Mouse (Mus musculus) embryonic facial prominence, embryonic 12.5 days (tissue): ENCODE data around the gene Gm3015. TPM values are rescaled to one million over a fixed set of nuclear protein-coding genes. Genes with fewer than 3 reads are reported as not detected.
"Not testable (repeated sequence)": the region's sequence is repeated elsewhere in the genome, so short reads cannot be mapped to it uniquely, and the experiment has no call there.

ENCODE experiments used
- ATAC-seq: fragments of 200-750 bp; cut with Nextera tagmentation; 2 replicates; pipeline ENCODE4 v1.8.0; 2017; ENCODE audit not compliant: insufficient number of reproducible peaks, insufficient read depth, low FRiP score, low TSS enrichment
- H3K27ac ChIP-seq: fragments of 300-500 bp; sonication (generic); 2 replicates; pipeline ENCODE4 v1.5.1; 2016; ENCODE audit warnings: mild to moderate bottlenecking
- H3K27me3 ChIP-seq: fragments of 300-500 bp; sonication (generic); 2 replicates; pipeline ENCODE4 v1.6.1; 2016; ENCODE audit warnings: mild to moderate bottlenecking, moderate library complexity
- H3K36me3 ChIP-seq: fragments of 300-500 bp; sonication (generic); 2 replicates; pipeline ENCODE4 v1.6.1; 2016; ENCODE audit warnings: mild to moderate bottlenecking
- H3K4me1 ChIP-seq: fragments of 300-500 bp; sonication (generic); 2 replicates; pipeline ENCODE4 v1.6.1; 2016
- H3K4me2 ChIP-seq: fragments of 300-500 bp; sonication (generic); replicated peaks from 2 replicates; pipeline ENCODE4 v1.6.1; 2016; ENCODE audit warnings: mild to moderate bottlenecking, moderate library complexity
- H3K4me3 ChIP-seq: fragments of 300-500 bp; sonication (generic); 2 replicates; pipeline ENCODE4 v1.5.1; 2016; ENCODE audit warnings: mild to moderate bottlenecking
- H3K9ac ChIP-seq: fragments of 300-500 bp; sonication (generic); 2 replicates; pipeline ENCODE4 v1.6.1; 2016; ENCODE audit warnings: mild to moderate bottlenecking, moderate library complexity
- H3K9me3 ChIP-seq: fragments of 300-500 bp; sonication (generic); 2 replicates; pipeline ENCODE4 v1.6.1; 2016; ENCODE audit warnings: mild to moderate bottlenecking, moderate library complexity
- WGBS: fragments of 180-500 bp; shearing (Covaris S2); methylation state at CpG from one replicate; pipeline ENCODE4 v1.1.7; 2016; 5-methylcytosine and 5-hydroxymethylcytosine counted together
- polyA plus RNA-seq: library from polyadenylated mRNA; unstranded; fragments of >200 nt; fragmentation: Nextera tagmentation; extraction: Ambion mirVana; gene quantifications from 2 replicates; pipeline ENCODE4 v1.2.1, GENCODE M21; 2016

The Gm3015 gene
- polyA plus RNA-seq: not detected in 2 replicates

GRCm38 (mm10) chr14:42768721-42769120 lies at the start of gene Gm3015:
Gene Gm3015 (minus strand): TSS chr14:42768821.
- not testable (repeated sequence) for H3K36me3 ChIP-seq, H3K4me3 ChIP-seq, ATAC-seq, H3K27me3 ChIP-seq, H3K4me2 ChIP-seq, H3K9me3 ChIP-seq, H3K27ac ChIP-seq, H3K9ac ChIP-seq, H3K4me1 ChIP-seq
- 45% methylated on average over 1 of the region's 1 CpGs for WGBS

DNA sequence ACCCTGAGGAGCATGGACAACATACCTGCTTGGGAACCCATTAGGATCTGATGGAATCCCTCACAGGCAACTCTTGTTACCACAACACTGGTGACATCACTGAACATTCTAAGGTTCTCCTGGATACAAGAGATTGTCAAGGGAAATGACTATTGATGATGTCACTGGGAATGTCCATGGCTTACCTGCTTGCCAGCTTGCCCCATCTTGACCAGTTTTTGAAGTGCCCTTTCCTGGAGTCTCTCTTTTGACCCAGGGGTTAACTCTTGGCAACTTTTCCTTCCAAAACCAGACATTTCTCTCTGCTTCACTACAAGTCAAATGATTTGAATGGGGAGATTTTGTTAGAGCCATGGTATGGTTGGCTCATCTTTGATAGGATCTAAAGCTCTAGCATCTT lies 29.3 kb upstream of the Gm3015 start, which contains the start of gene Gm10377:
Gm10377 (minus strand) TSS at position 101 of the 400 bp plus-strand sequence.
- H3K4me1 ChIP-seq, H3K27ac ChIP-seq, H3K4me2 ChIP-seq, H3K27me3 ChIP-seq, ATAC-seq, H3K36me3 ChIP-seq, H3K4me3 ChIP-seq, H3K9me3 ChIP-seq, H3K9ac ChIP-seq: not testable (repeated sequence)

Other genes with a start within 250 kb of the Gm3015 start
- not detected in 2 replicates for gene Gm8024, start 244.5 kb downstream of the Gm3015 start, polyA plus RNA-seq
- not detected in 2 replicates for gene Gm17124, start 168.9 kb downstream of the Gm3015 start, polyA plus RNA-seq
- gene Gm3633, start 126.9 kb downstream of the Gm3015 start, polyA plus RNA-seq: not detected in 2 replicates
- gene Gm10378, start 112.9 kb downstream of the Gm3015 start, polyA plus RNA-seq: not detected in 2 replicates
- not detected in 2 replicates for gene Gm10377, start 29.2 kb upstream of the Gm3015 start, polyA plus RNA-seq
- not detected in 2 replicates for gene Gm21977, start 84.7 kb upstream of the Gm3015 start, polyA plus RNA-seq
- not detected in 2 replicates for gene Gm8082, start 224.8 kb upstream of the Gm3015 start, polyA plus RNA-seq
- gene Gm10376, start 246.8 kb upstream of the Gm3015 start, polyA plus RNA-seq: not detected in 2 replicates